Mouse (Mus musculus): ENCODE measurements around the gene Nanos1.

DNA sequence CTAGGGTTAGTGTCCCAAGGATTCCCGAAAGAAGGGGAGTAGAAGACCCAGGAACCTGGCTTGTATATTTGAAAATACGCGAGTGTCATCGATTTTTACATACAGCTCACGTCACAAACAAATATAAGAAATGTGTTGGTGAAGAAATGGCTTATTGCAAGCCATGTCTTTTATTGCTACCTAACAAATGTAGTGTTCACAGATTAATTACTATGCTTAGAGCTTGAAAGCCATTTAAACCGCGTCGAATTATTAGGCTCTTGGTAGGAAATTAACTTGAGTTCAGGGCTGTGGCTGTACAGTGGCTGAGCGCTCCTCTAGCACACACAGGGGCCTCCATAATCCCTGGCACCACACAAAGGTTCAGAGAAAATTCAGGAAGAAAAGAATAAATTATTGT, 35.4 kb downstream of the Nanos1 start:
- TF ChIP-seq EP300 (IDR thresholded peaks at IDR 0.05; ENCODE audit: low read length) (no peak), NRF1 (IDR thresholded peaks at IDR 0.05; ENCODE audit: low read depth, low read length) (no peak), CTCF (conservative IDR thresholded peaks at IDR 0.05 in 1 of 2, IDR thresholded peaks at IDR 0.05 in 1 of 2; ENCODE audit: low read depth in 2 of 2, low read length in 2 of 2) (no peak), GABPA (IDR thresholded peaks at IDR 0.05; ENCODE audit: insufficient replicate concordance, low read depth, low read length) (no peak), ELF1 (IDR thresholded peaks at IDR 0.05; ENCODE audit: low read depth, low read length) (no peak), MAX (IDR thresholded peaks at IDR 0.05; ENCODE audit: low read length) (no peak), JUND (conservative IDR thresholded peaks at IDR 0.05; ENCODE audit: low read depth, low read length) (0 out of 2 replicates have a peak, but pooled peaks have one; percentile 5), TCF12 (IDR thresholded peaks at IDR 0.05; ENCODE audit: low read depth, low read length) (no peak), MXI1 (IDR thresholded peaks at IDR 0.05; ENCODE audit: low read depth, low read length) (no peak), ZC3H11A (IDR thresholded peaks at IDR 0.05; ENCODE audit: low read depth, low read length) (no peak), POLR2A (IDR thresholded peaks at IDR 0.05; ENCODE audit: low read depth, low read length) (no peak)

Data from CH12.LX (cell line).